Mouse (Mus musculus): ENCODE data around the gene Itgam.
A peak's percentile ranks its signal among the peaks of the same experiment; 100 is the strongest.

Itgam gene

GRCm38 (mm10) chr7:128057860-128058259 is 4.6 kb upstream of the Itgam start:
- no peak for DNase-seq (ENCODE audit: low spot score)

DNA sequence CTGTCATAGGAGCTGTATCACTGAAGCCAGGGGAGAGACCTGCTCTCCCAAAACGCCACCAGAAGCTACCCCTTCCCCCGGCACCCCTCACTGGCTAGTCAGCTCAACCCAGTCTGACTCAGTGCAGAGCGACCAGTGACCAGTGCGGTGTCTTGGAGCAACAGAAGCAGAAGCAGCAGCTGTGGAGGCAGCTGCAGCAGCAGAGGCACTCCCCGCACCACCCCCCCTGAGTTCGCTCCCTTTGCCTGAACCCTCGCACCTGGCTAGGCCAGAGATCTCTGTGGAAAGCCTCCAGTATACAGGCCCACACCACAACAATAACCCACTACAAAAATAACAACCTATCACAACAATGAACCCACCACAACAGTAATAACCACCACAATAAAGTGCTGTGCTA is 3.9 kb upstream of the Itgam start:
- no peak for DNase-seq (ENCODE audit: low spot score)

- DNase-seq (ENCODE audit: low spot score) = no peak
Observed at GRCm38 (mm10) chr7:128059091-128059490, 3.3 kb upstream of the Itgam start.

DNA sequence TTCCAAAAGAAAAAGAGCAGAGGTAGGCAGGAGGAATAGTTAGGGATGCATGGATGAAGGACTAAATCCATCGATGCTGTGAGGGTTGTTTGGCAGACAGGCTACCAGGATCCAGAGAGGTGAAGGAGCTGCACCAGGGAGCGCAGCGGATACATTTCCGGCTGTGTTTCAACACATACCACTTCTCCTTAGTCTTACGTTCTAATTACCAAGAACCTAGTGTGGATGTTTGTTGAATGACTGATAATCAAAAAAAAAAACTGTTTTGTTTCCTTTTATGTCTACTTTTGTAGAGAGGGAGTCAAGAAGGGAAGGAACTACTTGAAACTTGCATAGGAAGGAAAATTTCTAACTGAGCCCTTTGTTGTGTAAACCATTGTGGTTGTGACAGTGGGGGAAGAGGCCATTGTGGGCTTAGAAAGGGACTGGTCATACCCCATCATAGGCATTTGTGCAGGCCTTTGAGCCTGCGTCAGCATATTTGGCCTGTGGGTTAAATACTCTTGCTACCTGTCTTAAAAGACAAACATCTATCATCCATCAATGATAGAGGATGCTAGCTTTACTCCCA is 856 bp downstream of the Itgam start:
- no peak for DNase-seq (ENCODE audit: low spot score)

DNA sequence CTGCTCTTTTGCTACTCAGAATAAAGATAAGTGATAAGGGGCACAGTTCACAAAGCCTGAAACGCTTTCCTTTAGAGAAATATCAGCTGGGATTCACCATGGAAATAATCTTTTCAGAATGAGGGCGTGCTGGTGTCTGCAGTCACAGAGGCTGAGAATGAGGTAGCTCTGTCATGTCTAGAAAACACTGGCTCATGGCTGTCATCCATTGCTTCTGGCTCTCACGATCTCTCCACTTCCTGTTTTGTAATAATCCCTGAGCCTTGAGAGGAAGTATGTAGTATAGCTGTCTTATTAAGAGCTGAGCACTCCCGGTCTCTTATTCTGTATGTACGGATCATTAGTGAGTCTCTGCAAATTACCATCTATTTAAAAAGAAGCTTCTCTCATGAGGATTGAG is 3.1 kb downstream of the Itgam start:
- no peak for DNase-seq (ENCODE audit: low spot score)

GRCm38 (mm10) chr7:128067847-128068246 is 5.4 kb downstream of the Itgam start:
- no peak for DNase-seq (ENCODE audit: low spot score)

- no peak for DNase-seq (ENCODE audit: low spot score)
Observed at GRCm38 (mm10) chr7:128069844-128070243, 7.4 kb downstream of the Itgam start.

GRCm38 (mm10) chr7:128071816-128072215 is 9.4 kb downstream of the Itgam start:
- no peak for DNase-seq (ENCODE audit: low spot score)

DNA sequence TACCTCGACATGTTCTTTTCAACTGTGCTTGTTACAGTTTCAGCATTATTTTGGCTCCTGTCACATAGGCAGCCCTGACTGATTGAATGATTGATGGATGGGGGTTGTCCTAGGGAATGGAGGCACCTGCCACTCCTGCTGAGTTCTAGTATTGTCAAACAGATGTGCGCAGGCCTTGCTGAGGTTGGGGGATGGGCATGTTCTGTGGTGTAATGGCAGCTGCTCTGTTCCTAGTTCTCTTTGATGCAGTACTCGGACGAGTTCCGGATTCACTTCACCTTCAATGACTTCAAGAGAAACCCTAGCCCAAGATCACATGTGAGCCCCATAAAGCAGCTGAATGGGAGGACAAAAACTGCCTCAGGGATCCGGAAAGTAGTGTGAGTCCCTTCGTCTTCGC is 17.6 kb downstream of the Itgam start:
- DNase-seq (ENCODE audit: low spot score) = no peak

GRCm38 (mm10) chr7:128089141-128089540 is 26.7 kb downstream of the Itgam start:
- no peak for DNase-seq (ENCODE audit: low spot score)

DNA sequence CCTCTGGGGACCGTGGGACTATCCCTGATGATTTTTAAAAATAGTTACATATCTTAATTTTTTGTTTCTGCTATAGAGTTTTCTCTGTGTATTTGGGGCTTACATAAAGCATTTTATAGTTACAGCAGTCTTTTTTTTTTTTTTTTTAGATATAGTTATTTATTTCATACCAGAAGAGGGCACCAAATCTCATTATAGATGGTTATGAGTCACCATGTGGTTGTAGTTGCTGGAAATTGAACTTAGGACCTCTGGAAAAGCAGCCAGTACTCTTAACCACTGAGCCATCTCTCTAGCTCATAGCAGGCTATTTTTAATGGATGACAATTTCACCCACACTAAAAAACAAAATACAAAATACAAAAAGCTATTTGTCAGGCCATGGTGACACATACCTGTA is 35.7 kb downstream of the Itgam start:
- DNase-seq (ENCODE audit: low spot score) = peak; percentile 17

GRCm38 (mm10) chr7:128100742-128101357 is 38.4 kb downstream of the Itgam start:
- no peak for DNase-seq (ENCODE audit: low spot score)

DNA sequence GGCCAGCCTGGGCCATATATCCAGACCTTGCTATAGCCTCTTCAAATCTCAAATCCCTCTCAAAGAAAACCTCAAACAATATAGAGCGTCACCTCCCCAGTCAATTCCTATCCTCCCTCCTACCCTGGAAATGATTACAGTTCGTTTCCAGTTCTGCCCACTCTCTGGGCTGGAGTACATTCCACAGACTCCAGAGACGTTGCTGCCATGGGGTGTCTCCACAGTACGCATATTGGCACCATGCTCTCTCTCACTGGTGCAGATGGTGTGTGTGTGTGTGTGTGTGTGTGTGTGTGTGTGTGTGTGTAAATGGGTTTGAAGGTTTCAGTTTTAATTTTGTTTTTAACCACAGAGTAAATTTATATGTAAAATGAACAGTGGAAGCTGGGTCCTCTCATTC is 42.8 kb downstream of the Itgam start:
- no peak for DNase-seq (ENCODE audit: low spot score)

- DNase-seq (ENCODE audit: low spot score) = no peak
Observed at GRCm38 (mm10) chr7:128107462-128107861, 45.0 kb downstream of the Itgam start.

- DNase-seq (ENCODE audit: low spot score) = no peak
Observed at GRCm38 (mm10) chr7:128110314-128110713, 47.9 kb downstream of the Itgam start.

DNA sequence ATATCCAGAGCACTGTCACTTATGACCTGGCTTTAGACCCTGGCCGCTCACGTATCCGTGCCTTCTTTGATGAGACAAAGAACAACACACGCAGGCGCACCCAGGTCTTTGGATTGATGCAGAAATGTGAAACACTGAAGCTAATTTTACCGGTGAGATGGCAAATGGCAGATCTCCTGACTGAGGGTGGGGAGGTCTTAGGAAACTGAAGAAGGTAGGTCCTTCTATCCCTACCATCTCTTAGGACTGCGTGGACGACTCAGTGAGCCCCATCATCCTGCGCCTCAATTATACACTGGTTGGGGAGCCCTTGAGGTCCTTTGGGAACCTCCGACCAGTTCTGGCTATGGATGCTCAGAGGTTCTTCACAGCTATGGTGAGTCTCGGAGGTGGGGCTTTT is 49.7 kb downstream of the Itgam start:
- DNase-seq (ENCODE audit: low spot score) = no peak

DNA sequence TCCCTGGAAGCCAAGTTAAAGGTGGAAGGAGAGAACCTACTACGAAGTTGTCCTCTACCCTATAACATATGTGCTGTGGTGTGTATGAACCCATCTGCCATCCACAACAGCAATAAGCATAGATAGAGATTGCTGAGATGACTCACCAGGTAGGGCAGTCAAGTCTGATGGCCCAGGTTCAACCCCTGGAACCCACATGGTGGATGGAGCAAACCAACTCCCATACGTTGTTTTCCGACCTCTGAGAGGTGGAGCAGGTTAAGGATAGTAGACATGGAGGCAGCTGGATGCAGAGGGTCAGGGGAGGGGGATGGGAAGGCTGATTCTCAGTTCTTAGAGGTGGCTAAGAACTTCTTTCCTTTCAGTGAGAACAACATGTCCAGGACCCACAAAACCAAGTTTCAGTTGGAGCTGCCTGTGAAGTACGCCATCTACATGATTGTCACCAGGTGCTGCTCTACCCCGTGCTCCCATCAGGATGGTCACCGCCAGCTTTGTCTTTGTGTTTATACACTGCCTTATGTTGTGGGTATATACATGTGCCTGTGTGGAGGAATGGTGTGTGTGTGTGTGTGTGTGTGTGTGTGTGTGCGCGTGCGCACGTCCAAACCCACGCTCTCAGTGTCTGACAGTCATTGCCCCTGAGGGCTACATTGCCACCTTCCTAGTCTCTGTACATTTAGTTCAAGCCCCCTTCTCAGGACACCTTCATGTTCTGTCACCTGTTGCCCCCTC is 52.1 kb downstream of the Itgam start:
- DNase-seq (ENCODE audit: low spot score) = no peak

- DNase-seq (ENCODE audit: low spot score) = no peak
Observed at GRCm38 (mm10) chr7:128115211-128115958, 52.9 kb downstream of the Itgam start.

DNA sequence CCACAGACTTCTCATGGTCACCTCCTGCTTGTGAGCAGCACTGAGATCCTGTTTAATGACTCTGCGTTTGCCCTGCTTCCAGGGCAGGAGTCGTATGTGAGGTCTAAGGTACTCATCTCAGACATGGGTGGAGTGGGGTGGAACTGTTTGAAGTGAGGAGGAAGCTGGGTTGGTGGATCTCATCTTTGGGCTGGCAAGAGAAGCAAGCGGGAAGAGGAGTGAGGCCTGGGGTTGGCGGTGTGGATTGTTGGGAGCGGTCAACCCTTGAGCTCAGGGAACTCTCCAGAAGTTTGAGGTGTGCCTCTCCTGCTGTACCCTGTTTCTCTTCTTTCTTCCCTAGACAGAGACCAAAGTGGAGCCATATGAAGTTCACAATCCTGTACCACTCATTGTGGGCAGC is 54.0 kb downstream of the Itgam start:
- no peak for DNase-seq (ENCODE audit: low spot score)

- DNase-seq (ENCODE audit: low spot score) = no peak
Observed at GRCm38 (mm10) chr7:128119726-128120490, 57.5 kb downstream of the Itgam start.

DNA sequence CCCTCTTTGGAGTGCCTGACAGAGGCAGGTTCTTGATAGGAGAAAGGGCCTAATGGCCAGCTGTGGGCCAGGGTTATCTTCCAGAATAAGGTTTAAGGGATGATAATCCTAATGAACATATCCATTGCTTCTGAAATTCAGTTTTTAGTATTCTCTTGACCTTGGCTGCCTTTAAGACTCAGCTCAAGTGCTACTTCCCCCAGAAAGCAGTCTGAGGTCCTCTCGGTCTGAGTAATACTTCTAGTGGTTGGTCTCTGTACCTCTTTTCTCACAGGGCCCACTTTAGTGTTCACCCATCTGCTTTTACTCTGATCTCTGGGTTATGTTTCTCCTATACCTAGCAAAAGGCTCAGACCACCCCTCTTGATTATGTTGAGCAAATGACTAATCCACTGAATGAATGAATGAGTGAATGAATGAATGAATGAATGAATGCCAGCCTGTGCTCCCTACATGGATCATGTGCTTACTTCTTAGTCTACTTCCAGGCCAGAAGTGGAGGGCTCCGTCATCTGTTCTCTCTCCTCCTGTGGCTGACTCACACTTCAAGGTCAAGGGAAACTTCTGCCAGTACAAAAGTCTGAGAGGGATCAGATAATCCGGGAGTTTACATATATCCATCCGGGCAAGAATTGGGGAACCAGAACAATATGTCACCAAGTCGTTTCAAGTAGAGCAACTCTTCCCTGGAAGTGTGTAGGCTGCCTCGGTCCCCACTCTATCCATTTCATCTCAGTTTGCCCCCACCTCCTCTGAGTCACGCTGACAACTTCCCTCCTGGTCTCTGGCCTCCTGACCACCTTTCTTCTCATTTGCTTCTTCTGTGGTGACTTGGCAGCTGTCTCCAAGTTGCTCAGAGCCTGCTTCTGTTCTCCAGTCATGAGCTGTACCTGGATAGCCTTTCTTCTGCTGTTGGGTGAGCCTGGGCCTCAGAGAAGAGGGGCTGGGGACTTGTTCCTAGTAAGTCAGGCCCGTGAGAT is 66.6 kb downstream of the Itgam start, which contains the start of gene Itgax:
Gene Itgax, plus strand, starts transcription at position 807 of the 980 bp plus-strand sequence.
- DNase-seq (ENCODE audit: low spot score) = no peak
